Mouse (Mus musculus) kidney, postnatal 10 days (tissue): ENCODE measurements around the gene Poll.

ENCODE experiments used
- DNase-seq: peaks from one replicate; pipeline ENCODE4 v3.0.0; 2021; ENCODE audit warnings: mixed read lengths

Gene Poll

DNA sequence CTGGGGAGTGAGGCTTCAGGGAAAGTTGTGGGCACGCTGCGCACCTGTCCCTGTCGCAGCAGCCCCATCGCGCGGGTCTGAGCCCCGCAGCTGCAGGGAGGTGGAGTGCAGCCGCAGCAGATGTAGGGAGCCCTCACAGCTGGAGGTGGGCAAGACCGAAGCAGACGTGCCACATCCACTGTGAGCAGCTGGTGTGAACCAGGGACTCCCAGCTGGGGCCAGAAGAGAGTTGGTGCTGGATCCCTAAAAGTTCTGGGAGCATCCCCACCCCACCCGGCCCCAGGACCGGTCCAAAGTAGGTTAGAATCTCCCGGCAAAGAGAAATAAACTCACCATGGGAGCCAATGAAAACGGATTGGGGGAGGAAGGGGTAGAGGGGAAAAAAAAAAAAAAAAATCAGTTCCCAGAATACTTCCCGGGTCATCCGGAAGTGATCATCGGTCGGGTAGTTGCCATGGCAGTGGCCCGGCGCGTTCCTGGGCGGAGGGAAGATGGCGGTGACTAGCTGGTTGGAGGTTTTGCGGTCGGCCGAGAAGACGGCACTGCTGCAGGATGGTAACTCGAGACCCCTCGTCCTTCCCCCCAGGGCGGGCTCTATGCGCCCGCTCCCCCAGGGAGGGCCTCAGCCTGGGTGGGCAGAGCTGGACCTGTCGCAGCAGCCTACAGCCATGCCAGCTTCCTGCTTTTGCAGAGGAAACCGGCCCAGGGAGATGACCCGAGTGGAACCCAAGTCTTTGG lies at the start of gene Poll, which contains the start of gene Gm17018:
TSS of gene Poll (minus strand) at position 379 of the 738 bp plus-strand sequence.
TSS of gene Gm17018 (plus strand) at position 463 of the 738 bp plus-strand sequence.
- DNase-seq = peak; percentile 91

- no peak for DNase-seq
Observed at GRCm38 (mm10) chr19:45608648-45609339, 48.5 kb upstream of the Poll start.

DNA sequence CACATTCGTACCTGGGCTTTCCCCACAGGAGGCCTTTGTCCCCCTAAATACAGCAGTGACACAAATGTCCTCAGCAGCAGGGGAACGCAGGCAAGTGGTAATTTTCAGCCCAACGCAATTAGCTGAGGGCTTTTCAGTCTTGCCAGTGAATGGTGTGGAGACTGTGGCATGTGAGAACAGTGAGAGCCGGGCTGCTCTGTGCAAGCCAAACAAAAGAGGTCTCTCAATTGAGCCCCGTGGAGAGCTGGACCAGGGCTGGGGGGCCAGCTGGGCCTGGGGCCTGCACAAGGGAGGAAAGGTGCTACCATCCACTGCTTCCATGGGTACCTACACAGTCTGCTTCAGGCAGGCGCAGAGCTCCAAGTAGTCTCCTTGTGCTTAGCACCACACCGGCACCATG lies 47.1 kb upstream of the Poll start:
- no peak for DNase-seq

GRCm38 (mm10) chr19:45606701-45607100 lies 46.4 kb upstream of the Poll start:
- no peak for DNase-seq

- DNase-seq = no peak
Observed at GRCm38 (mm10) chr19:45602606-45603005, 42.3 kb upstream of the Poll start.

DNA sequence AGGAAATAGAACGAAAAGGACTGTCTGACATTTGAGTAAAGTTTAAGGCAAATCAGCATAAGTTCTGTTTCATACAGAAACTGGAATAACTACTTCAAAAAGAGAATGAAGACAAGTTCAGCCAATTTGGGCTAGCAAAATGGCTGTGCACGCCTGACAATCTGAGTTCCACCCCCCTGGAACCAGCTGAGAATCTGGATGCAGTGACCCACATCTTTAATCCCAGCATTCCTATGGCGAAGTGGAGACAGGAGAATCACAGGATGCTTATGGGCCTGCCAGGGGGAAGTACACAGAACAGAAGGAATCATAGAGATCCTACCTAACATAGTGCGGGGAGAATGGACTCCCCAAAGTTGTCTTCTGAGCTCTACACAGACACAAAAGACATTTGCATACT lies 36.8 kb upstream of the Poll start:
- no peak for DNase-seq

- no peak for DNase-seq
Observed at GRCm38 (mm10) chr19:45596434-45596833, 36.1 kb upstream of the Poll start.

DNA sequence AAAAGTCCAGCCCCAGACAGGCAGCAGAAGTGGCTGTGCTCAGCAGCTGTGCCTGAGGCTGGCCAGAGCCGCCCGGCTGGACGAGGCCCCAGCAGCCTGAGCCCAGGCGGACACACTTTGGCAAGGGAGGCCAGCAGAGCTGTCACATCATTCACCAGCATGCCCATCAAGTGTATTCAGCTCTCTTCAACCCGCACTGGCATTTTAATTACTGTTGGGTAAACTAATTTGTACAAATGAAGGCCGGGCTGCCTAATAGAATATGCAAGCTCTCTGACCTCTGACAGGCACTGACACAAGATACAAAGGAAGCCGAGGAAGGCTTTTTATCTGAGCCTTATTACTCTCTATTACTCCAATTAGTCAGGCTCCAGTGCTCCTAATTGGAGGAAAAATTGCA lies 35.7 kb upstream of the Poll start:
- no peak for DNase-seq

DNA sequence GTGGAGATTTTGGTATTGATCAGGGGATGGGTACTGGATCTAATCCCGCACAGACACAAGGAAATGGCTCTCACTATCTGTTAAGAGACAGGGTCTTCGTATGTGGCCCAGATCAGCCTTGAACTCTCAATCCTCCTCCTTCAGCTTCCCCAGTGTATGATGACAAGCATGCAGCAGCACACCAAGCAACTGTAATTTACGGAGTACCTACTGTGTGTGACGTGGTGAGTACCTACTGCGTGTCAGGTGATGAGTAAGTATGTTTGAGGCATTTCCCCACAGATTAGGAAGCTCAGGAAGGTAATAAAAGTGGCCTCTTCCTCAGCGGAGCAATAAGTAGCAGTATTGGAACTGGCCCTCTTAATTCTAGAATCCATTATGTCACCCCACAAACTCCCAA lies 35.1 kb upstream of the Poll start:
- DNase-seq = no peak

DNA sequence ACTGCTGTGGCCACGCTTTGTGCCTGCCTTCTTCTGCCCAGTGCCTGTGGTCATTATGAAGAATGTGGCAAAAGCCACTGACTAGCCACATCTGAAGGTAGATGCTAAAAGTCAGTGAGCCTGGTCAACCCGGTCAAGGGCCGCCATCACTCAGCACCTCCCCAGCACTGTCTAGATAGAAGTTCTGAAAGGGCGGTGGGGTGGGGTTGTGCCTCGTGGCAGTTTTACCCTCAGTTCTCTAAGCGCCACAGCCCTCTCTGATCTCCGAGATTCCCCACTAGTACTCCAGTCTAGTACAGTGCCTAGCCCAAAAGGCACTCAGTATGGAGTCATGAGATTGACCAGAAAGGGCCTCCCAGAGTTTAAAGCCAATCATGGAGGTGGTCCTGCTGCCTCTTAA lies 33.7 kb upstream of the Poll start:
- no peak for DNase-seq

- DNase-seq = no peak
Observed at GRCm38 (mm10) chr19:45592916-45593315, 32.6 kb upstream of the Poll start.

DNA sequence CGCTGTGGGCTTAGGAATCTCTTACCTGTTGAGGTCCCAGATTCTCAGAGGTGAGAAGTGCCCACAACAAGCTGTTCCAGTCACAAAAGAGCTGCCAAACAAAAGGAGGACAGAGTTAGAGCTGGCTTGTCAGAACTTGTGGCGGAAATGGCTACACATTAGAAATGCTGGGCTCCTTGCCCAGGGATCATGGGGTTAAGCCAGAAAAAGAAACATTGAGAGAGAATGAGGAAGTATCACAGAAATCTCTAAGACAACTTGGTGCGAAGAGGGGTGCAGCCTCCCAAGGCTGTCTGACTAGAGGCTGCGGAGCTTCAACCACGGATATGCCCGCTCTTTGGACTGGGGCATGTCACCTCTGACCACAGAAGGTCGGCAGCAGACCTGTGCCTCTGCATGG lies 31.4 kb upstream of the Poll start:
- DNase-seq = peak; percentile 90

GRCm38 (mm10) chr19:45589761-45590160 lies 29.4 kb upstream of the Poll start:
- no peak for DNase-seq

GRCm38 (mm10) chr19:45587509-45588292 lies 27.4 kb upstream of the Poll start:
- no peak for DNase-seq

DNA sequence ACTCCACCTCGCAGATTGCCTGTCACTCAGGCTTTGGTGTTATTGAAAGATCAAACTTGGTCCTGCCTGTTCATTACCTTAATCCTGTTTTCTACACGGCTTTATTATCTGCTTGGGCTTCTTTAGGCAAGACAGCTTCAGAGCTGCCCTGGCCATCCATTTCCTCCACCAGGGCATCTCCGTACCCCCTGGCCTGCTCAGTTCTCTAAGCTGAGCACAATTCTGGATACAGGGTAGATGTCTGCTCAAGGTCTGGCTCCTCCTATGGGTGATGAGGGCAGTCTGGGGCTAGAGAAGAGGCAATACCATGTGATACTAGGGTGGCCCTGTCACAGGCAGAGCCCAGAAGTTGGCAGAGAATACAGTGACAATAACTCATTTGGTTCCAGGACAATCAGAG lies 26.5 kb upstream of the Poll start:
- DNase-seq = no peak

GRCm38 (mm10) chr19:45584856-45585620 lies 24.7 kb upstream of the Poll start:
- no peak for DNase-seq

GRCm38 (mm10) chr19:45583136-45583535 lies 22.8 kb upstream of the Poll start:
- DNase-seq = no peak

- peak; percentile 47 for DNase-seq
Observed at GRCm38 (mm10) chr19:45582161-45582560, 21.8 kb upstream of the Poll start.

- DNase-seq = peak; percentile 72
Observed at GRCm38 (mm10) chr19:45581257-45581656, 20.9 kb upstream of the Poll start.

DNA sequence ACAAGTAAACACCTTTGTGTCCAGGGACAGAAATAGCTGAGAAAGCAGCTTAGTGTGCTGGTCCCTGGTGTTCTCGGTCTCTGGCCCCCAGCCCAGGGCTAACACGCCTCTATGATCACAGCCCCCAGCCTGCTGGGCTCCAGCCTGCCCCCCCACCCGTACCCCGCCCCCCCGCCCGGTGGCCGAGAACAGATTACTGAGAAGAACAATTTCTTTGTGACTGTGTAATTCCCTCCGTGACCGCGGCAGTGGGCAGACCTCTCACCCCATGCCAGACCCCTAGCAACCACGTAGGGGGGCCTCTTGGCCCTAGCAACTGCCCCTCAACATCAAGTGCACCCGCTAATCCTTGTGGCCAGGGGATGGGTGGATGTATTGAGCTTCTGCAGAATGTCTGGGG lies 19.9 kb upstream of the Poll start:
- DNase-seq = no peak

- no peak for DNase-seq
Observed at GRCm38 (mm10) chr19:45579416-45579815, 19.1 kb upstream of the Poll start.

- DNase-seq = no peak
Observed at GRCm38 (mm10) chr19:45578976-45579375, 18.6 kb upstream of the Poll start.
